Mouse (Mus musculus) CH12.LX (cell line): ENCODE measurements around the gene Gm853. TPM values are rescaled to one million over a fixed set of nuclear protein-coding genes. Genes with fewer than 3 reads are reported as not detected.

Experiments
- DNase-seq: peaks from one replicate; pipeline ENCODE4 v3.0.0-alpha.2; 2013; ENCODE audit errors: extremely low read depth
- H3K27ac ChIP-seq: 2 replicates; pipeline ENCODE4 v1.5.1; 2012; ENCODE audit warnings: low read depth, mild to moderate bottlenecking, control low read depth, moderate library complexity; ENCODE audit not compliant: insufficient read depth
- H3K27me3 ChIP-seq: replicated peaks from 2 replicates; pipeline ENCODE3; 2012; ENCODE audit warnings: inconsistent platforms
- H3K36me3 ChIP-seq, 2 experiments: replicated peaks in 1 of 2; 2 replicates each; pipeline versions ENCODE3 to v1.6.1; 2012; ENCODE audit warnings: inconsistent platforms in 1 of 2, low read length in 1 of 2, mild to moderate bottlenecking in 1 of 2, mixed read lengths in 1 of 2, moderate library complexity in 1 of 2; ENCODE audit not compliant: control insufficient read depth in 1 of 2, insufficient read depth in 1 of 2
- H3K4me1 ChIP-seq, 2 experiments: 2 replicates each; pipeline ENCODE4 v1.6.1; 2012; ENCODE audit warnings: inconsistent platforms in 1 of 2, moderate library complexity in 1 of 2; ENCODE audit not compliant: insufficient read depth in 2 of 2, control insufficient read depth in 1 of 2
- H3K4me2 ChIP-seq: 2 replicates; pipeline ENCODE4 v1.6.1; 2012; ENCODE audit warnings: low read depth, mild to moderate bottlenecking, control low read depth; ENCODE audit not compliant: poor library complexity, insufficient read depth, severe bottlenecking
- H3K4me3 ChIP-seq, 3 experiments: fragments of 150-350 bp in 1 of 3; sonication (generic) in 1 of 3; replicated peaks in 1 of 3; 2 replicates each; pipeline versions ENCODE3 to v1.5.1; 2011 to 2012; ENCODE audit warnings: low read depth in 2 of 3, low read length in 2 of 3, mild to moderate bottlenecking in 2 of 3, moderate library complexity in 2 of 3, control low read depth in 1 of 3, improper control_type of control experiment in 1 of 3, inconsistent platforms in 1 of 3, mixed read lengths in 1 of 3; ENCODE audit not compliant: poor library complexity in 1 of 3
- H3K79me2 ChIP-seq: replicated peaks from 2 replicates; pipeline ENCODE4 v1.6.1; 2012; ENCODE audit warnings: mild to moderate bottlenecking, moderate library complexity; ENCODE audit not compliant: control insufficient read depth, poor library complexity, insufficient read depth, severe bottlenecking; ENCODE audit errors: extremely low read depth
- H3K9ac ChIP-seq: 2 replicates; pipeline ENCODE4 v1.6.1; 2012; ENCODE audit warnings: low read depth, mild to moderate bottlenecking, control low read depth, moderate library complexity; ENCODE audit not compliant: insufficient read depth
- H3K9me3 ChIP-seq: replicated peaks from 2 replicates; pipeline ENCODE3; 2012; ENCODE audit warnings: low read length, inconsistent platforms, mixed read lengths
- BHLHE40 ChIP-seq: IDR thresholded peaks from 2 replicates; pipeline ENCODE4 v1.6.1; 2011; ENCODE audit warnings: mild to moderate bottlenecking, low read depth, low read length, improper control_type of control experiment
- CHD1 ChIP-seq: IDR thresholded peaks from 2 replicates; pipeline ENCODE4 v1.6.1; 2012; ENCODE audit warnings: low read depth, low read length, improper control_type of control experiment, inconsistent platforms
- CTCF ChIP-seq, 2 experiments: IDR thresholded peaks in 1 of 2; conservative IDR thresholded peaks in 1 of 2; 2 replicates each; pipeline ENCODE4 v1.5.1; 2011 to 2012; ENCODE audit warnings: low read depth in 2 of 2, low read length in 2 of 2, improper control_type of control experiment in 1 of 2, inconsistent platforms in 1 of 2, mild to moderate bottlenecking in 1 of 2, moderate library complexity in 1 of 2
- E2F4 ChIP-seq: IDR thresholded peaks from 2 replicates; pipeline ENCODE4 v1.6.1; 2011; ENCODE audit warnings: low read depth, low read length, improper control_type of control experiment; ENCODE audit not compliant: insufficient replicate concordance
- ELF1 ChIP-seq: IDR thresholded peaks from 2 replicates; pipeline ENCODE4 v1.6.1; 2014; ENCODE audit warnings: low read depth, mild to moderate bottlenecking, inconsistent platforms, low read length, improper control_type of control experiment
- ETS1 ChIP-seq: conservative IDR thresholded peaks from 2 replicates; pipeline ENCODE4 v1.6.1; 2012; ENCODE audit warnings: low read depth, mild to moderate bottlenecking, inconsistent platforms, low read length, improper control_type of control experiment, moderate library complexity
- GABPA ChIP-seq: IDR thresholded peaks from 2 replicates; pipeline ENCODE4 v1.6.1; 2012; ENCODE audit warnings: low read depth, low read length, improper control_type of control experiment, inconsistent platforms; ENCODE audit not compliant: insufficient replicate concordance
- JUND ChIP-seq: conservative IDR thresholded peaks from 2 replicates; pipeline ENCODE4 v1.6.1; 2011; ENCODE audit warnings: low read depth, low read length, improper control_type of control experiment
- KAT2A ChIP-seq: IDR thresholded peaks from 2 replicates; pipeline ENCODE4 v1.6.1; 2012; ENCODE audit warnings: low read length, improper control_type of control experiment, inconsistent platforms; ENCODE audit not compliant: insufficient replicate concordance
- MAFK ChIP-seq: IDR thresholded peaks from 2 replicates; pipeline ENCODE4 v1.6.1; 2011; ENCODE audit warnings: low read length, improper control_type of control experiment; ENCODE audit not compliant: insufficient replicate concordance
- MAX ChIP-seq: IDR thresholded peaks from 2 replicates; pipeline ENCODE4 v1.6.1; 2011; ENCODE audit warnings: low read length, improper control_type of control experiment
- MAZ ChIP-seq: IDR thresholded peaks from 2 replicates; pipeline ENCODE4 v1.6.1; 2012; ENCODE audit warnings: low read depth, mild to moderate bottlenecking, inconsistent platforms, low read length, improper control_type of control experiment, moderate library complexity
- MXI1 ChIP-seq: IDR thresholded peaks from 2 replicates; pipeline ENCODE4 v1.6.1; 2011; ENCODE audit warnings: mild to moderate bottlenecking, low read depth, low read length, improper control_type of control experiment
- NELFE ChIP-seq: IDR thresholded peaks from 2 replicates; pipeline ENCODE4 v1.6.1; 2011; ENCODE audit warnings: low read depth, low read length, improper control_type of control experiment
- NRF1 ChIP-seq: IDR thresholded peaks from 2 replicates; pipeline ENCODE4 v1.6.1; 2014; ENCODE audit warnings: low read depth, mild to moderate bottlenecking, inconsistent platforms, low read length, improper control_type of control experiment, moderate library complexity
- PAX5 ChIP-seq: IDR thresholded peaks from 2 replicates; pipeline ENCODE4 v1.6.1; 2012; ENCODE audit warnings: low read length, inconsistent platforms, mixed read lengths
- POLR2A ChIP-seq: IDR thresholded peaks from 2 replicates; pipeline ENCODE4 v1.6.1; 2011; ENCODE audit warnings: low read depth, mild to moderate bottlenecking, improper control_type of control experiment, low read length
- RAD21 ChIP-seq: IDR thresholded peaks from 2 replicates; pipeline ENCODE4 v1.6.1; 2011; ENCODE audit warnings: low read depth, mild to moderate bottlenecking, low read length, improper control_type of control experiment, moderate library complexity
- RCOR1 ChIP-seq: conservative IDR thresholded peaks from 2 replicates; pipeline ENCODE4 v1.6.1; 2012; ENCODE audit warnings: low read depth, mild to moderate bottlenecking, inconsistent platforms, low read length, improper control_type of control experiment
- SMC3 ChIP-seq: IDR thresholded peaks from 2 replicates; pipeline ENCODE4 v1.6.1; 2011; ENCODE audit warnings: low read depth, low read length, improper control_type of control experiment
- USF1 ChIP-seq: IDR thresholded peaks from 2 replicates; pipeline ENCODE4 v1.6.1; 2014; ENCODE audit warnings: low read depth, mild to moderate bottlenecking, inconsistent platforms, low read length, improper control_type of control experiment
- USF2 ChIP-seq: conservative IDR thresholded peaks from 2 replicates; pipeline ENCODE4 v1.6.1; 2011; ENCODE audit warnings: low read depth, low read length, improper control_type of control experiment
- ZC3H11A ChIP-seq: IDR thresholded peaks from 2 replicates; pipeline ENCODE4 v1.6.1; 2012; ENCODE audit warnings: low read depth, mild to moderate bottlenecking, inconsistent platforms, low read length, improper control_type of control experiment
- ZKSCAN1 ChIP-seq: IDR thresholded peaks from 2 replicates; pipeline ENCODE4 v1.6.1; 2012; ENCODE audit warnings: low read depth, inconsistent platforms, low read length, improper control_type of control experiment, borderline replicate concordance
- ZNF384 ChIP-seq: IDR thresholded peaks from 2 replicates; pipeline ENCODE4 v1.6.1; 2012; ENCODE audit warnings: low read depth, low read length, improper control_type of control experiment, inconsistent platforms
- dilution Hi-C: fragments of 300-500 bp; cut with MboI; formaldehyde crosslinking; loops from 2 replicates; pipeline ENCODE4 v1.14.3; 2020; ENCODE audit warnings: low sequenced_read_pairs; ENCODE audit not compliant: extremely low pct_unique_long_range_greater_than_20kb, extremely low pct_ligation_motif_present
- in situ Hi-C: fragments of 300-500 bp; cut with MboI; formaldehyde crosslinking; loops from 3 replicates; pipeline ENCODE4 v1.14.3; 2019; ENCODE audit warnings: low sequenced_read_pairs, low pct_ligation_motif_present, low pct_unique_long_range_greater_than_20kb, mixed read lengths
- polyA plus RNA-seq: library from polyadenylated mRNA; unstranded; fragments of >175 nt; gene quantifications from 2 replicates; pipeline ENCODE4 v1.2.1, GENCODE M21; 2012; ENCODE audit warnings: low read depth; ENCODE audit not compliant: insufficient read length
- total RNA-seq, 2 experiments: library from RNA; depleted of rRNA; stranded (reverse); fragments of 300-350 nt in 1 of 2; fragments of >200 nt in 1 of 2; gene quantifications; 2 replicates each; pipeline ENCODE4 v1.2.3; 2012 to 2014

The Gm853 gene
- total and polyA plus RNA-seq, 3 experiments: not detected

- dilution Hi-C loops (no loop called here), in situ Hi-C loops (no loop called here)
- H3K36me3 ChIP-seq: no peaks in the 10 kb centered on the region
- H3K9me3 ChIP-seq: peaks cover 3% of the 10 kb centered on the region
- TF ChIP-seq MAX: no peak
- no peak for TF ChIP-seq NRF1
- no peak for TF ChIP-seq MAFK
- TF ChIP-seq KAT2A: no peak
- no peak for TF ChIP-seq ETS1
- TF ChIP-seq CHD1: no peak
- no peak for TF ChIP-seq POLR2A
- no peak for TF ChIP-seq NELFE
- peaks cover 46% of the 10 kb centered on the region for H3K27me3 ChIP-seq
- H3K9ac ChIP-seq: no peak overlapping the region
- H3K4me2 ChIP-seq: no peak overlapping the region
- no peak overlapping the region for H3K4me3 ChIP-seq
- no peaks in the 10 kb centered on the region for H3K79me2 ChIP-seq
- no peaks in the 10 kb centered on the region for H3K4me1 ChIP-seq
- DNase-seq: no peak
- H3K27ac ChIP-seq: no peak overlapping the region
These were observed 20.8 kb upstream of the Gm853 start for GRCm38 (mm10) chr4:130242956-130243355.

DNA sequence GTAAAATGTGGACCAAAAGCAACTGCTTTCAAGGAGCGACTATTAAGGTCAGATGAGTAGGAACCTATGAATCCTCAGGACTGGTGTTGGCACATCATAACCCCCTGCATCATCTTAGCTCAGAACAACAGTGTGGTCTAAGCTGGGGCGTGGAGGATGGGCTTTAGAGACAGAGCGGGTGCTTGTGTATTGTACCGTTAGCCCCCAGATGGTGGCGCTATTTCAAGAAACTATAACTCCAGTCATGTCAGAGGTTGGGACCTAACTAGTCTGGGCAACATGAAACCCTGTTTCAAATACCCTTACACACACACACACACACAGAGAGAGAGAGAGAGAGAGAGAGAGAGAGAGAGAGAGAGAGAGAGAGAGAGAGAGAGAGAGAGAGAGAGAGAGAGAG, 18.5 kb upstream of the Gm853 start:
- Histone ChIP-seq H3K9ac (no peak overlapping the region), H3K27me3 (peaks cover 36% of the 10 kb centered on the region), H3K27ac (no peak overlapping the region), H3K36me3 (no peaks in the 10 kb centered on the region), H3K4me3 (no peak overlapping the region), H3K79me2 (no peaks in the 10 kb centered on the region), H3K9me3 (peaks cover 7% of the 10 kb centered on the region), H3K4me1 (no peaks in the 10 kb centered on the region), H3K4me2 (no peak overlapping the region)
- in situ Hi-C loops: no loop called here
- dilution Hi-C loops: no loop called here
- peak; percentile 20 for DNase-seq
- no peak for TF ChIP-seq RCOR1
- peak in 1 of 2 experiments; percentile 42; a peak in 3 of 4 replicates for TF ChIP-seq CTCF (conservative IDR thresholded peaks at IDR 0.05 in 1 of 2, IDR thresholded peaks at IDR 0.05 in 1 of 2; ENCODE audit: low read depth in 2 of 2, low read length in 2 of 2)
- TF ChIP-seq E2F4: no peak
- TF ChIP-seq ELF1: no peak

GRCm38 (mm10) chr4:130237607-130238006, 15.4 kb upstream of the Gm853 start:
- H3K9me3 ChIP-seq: peaks cover 7% of the 10 kb centered on the region
- H3K9ac ChIP-seq: no peak overlapping the region
- in situ Hi-C loops (no loop called here), dilution Hi-C loops (no loop called here)
- peaks cover 41% of the 10 kb centered on the region for H3K27me3 ChIP-seq
- no peak overlapping the region for H3K4me3 ChIP-seq
- no peak overlapping the region for H3K27ac ChIP-seq
- TF ChIP-seq USF1 (no peak), RAD21 (no peak), JUND (no peak), MAX (no peak), POLR2A (no peak), CHD1 (no peak), MAZ (no peak), SMC3 (no peak), BHLHE40 (no peak), RCOR1 (no peak), PAX5 (no peak), ELF1 (no peak), MXI1 (no peak), ZKSCAN1 (no peak), GABPA (no peak), ZC3H11A (no peak), ZNF384 (no peak), ETS1 (no peak), KAT2A (no peak), USF2 (no peak)
- H3K4me1 ChIP-seq: no peaks in the 10 kb centered on the region
- H3K4me2 ChIP-seq: no peak overlapping the region
- no peaks in the 10 kb centered on the region for H3K36me3 ChIP-seq
- no peak for DNase-seq
- H3K79me2 ChIP-seq: no peaks in the 10 kb centered on the region
